Mouse (Mus musculus) thymus, postnatal 10 days (tissue): ENCODE results near the gene Bahcc1.

ENCODE experiments used
- DNase-seq, 2 experiments: peaks; one replicate each; pipeline ENCODE4 v3.0.0; 2021; ENCODE audit warnings: low spot score in 2 of 2

Gene Bahcc1

GRCm38 (mm10) chr11:120296305-120297144 is 63.8 kb downstream of the Bahcc1 start:
- DNase-seq: no peak

GRCm38 (mm10) chr11:120297767-120298166 is 65.0 kb downstream of the Bahcc1 start:
- DNase-seq: no peak

- DNase-seq: no peak
Measured at GRCm38 (mm10) chr11:120298441-120299141, 65.8 kb downstream of the Bahcc1 start.

GRCm38 (mm10) chr11:120299484-120299883 is 66.7 kb downstream of the Bahcc1 start:
- DNase-seq: no peak

- DNase-seq: no peak
Measured at GRCm38 (mm10) chr11:120303119-120303518, 70.4 kb downstream of the Bahcc1 start.

GRCm38 (mm10) chr11:120303559-120304349 is 71.0 kb downstream of the Bahcc1 start:
- DNase-seq: no peak

- DNase-seq: no peak
Measured at GRCm38 (mm10) chr11:120304350-120304694, 71.6 kb downstream of the Bahcc1 start.

- peak; percentile 90 for DNase-seq
Measured at GRCm38 (mm10) chr11:120304886-120305534, 72.3 kb downstream of the Bahcc1 start.

GRCm38 (mm10) chr11:120305535-120306365 is 73.0 kb downstream of the Bahcc1 start:
- no peak for DNase-seq

GRCm38 (mm10) chr11:120306366-120307131 is 73.8 kb downstream of the Bahcc1 start:
- no peak for DNase-seq

- DNase-seq: no peak
Measured at GRCm38 (mm10) chr11:120307132-120307413, 74.3 kb downstream of the Bahcc1 start.

GRCm38 (mm10) chr11:120307566-120308430 is 75.1 kb downstream of the Bahcc1 start:
- peak; percentile 81 to 93 for DNase-seq

- no peak for DNase-seq
Measured at GRCm38 (mm10) chr11:120308441-120309320, 75.9 kb downstream of the Bahcc1 start.

GRCm38 (mm10) chr11:120310813-120311312 is 78.1 kb downstream of the Bahcc1 start:
- peak; percentile 85 to 88 for DNase-seq

- DNase-seq: no peak
Measured at GRCm38 (mm10) chr11:120311561-120311960, 78.8 kb downstream of the Bahcc1 start.

GRCm38 (mm10) chr11:120312069-120312468 is 79.3 kb downstream of the Bahcc1 start:
- no peak for DNase-seq

GRCm38 (mm10) chr11:120313906-120314685 is 81.3 kb downstream of the Bahcc1 start:
- DNase-seq: no peak
